Mouse (Mus musculus): Measurements from ENCODE around the gene Ceacam16. TPM values are rescaled to one million over a fixed set of nuclear protein-coding genes. Genes with fewer than 3 reads are reported as not detected.
A peak's percentile ranks its signal among the peaks of the same experiment; 100 is the strongest.

Gene Ceacam16
- total RNA-seq, 2 experiments from 2014 or later, result not detected

DNA sequence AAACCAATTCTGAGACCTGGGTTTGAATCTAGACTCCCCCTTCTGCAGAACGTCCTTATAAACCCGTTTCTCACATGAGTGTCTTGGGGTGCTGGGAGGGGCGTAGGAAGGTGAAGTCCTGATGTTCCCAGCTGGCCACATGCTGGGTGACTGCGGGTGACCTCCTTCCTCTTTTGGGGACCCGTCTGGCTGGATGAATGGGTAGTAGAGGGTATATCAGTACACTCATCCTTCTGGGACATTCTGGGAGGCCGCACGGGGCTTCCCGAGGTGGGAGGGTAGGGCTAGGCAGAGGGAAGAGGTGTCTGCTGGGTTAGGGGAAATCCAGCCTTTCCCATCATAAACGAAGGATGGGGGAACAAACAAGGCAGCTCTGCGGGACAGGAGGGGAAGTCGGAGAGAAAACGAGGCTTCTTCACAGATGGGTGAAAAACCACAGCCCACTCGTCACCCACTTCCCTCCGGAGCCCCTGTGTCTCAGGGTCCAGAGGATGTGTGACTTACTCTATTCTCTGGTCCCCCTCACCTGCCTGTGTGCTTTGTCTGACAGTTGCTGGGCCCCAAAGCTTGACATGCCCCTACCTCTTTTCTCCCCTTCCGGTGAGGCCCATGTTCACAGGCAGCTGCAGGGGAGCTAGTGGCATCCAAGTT lies 16.5 kb downstream of the Ceacam16 start:
- DNase-seq (ENCODE audit: low spot score in 2 of 2), result no peak

DNA sequence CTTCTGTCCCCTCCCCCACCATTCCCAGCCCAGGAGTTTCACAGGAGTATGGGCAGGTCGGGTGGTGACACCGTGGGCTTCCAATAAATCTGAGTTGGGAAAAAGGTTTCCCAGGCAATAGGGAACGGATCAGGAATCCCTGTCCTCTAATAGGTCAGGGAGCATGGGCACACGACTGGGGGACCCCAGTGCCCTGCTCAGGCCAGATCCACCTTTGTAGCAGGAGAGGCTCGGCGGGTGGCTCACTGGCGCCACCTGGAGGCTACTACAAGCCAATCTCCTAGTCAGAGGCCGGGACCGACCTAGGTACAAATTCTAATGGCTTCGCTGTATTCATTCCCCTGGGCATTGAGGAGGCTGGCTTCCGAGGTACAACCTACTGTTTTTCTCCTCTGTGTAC lies 17.5 kb downstream of the Ceacam16 start:
- DNase-seq (ENCODE audit: low spot score in 2 of 2), result peak; percentile 60 to 68

DNA sequence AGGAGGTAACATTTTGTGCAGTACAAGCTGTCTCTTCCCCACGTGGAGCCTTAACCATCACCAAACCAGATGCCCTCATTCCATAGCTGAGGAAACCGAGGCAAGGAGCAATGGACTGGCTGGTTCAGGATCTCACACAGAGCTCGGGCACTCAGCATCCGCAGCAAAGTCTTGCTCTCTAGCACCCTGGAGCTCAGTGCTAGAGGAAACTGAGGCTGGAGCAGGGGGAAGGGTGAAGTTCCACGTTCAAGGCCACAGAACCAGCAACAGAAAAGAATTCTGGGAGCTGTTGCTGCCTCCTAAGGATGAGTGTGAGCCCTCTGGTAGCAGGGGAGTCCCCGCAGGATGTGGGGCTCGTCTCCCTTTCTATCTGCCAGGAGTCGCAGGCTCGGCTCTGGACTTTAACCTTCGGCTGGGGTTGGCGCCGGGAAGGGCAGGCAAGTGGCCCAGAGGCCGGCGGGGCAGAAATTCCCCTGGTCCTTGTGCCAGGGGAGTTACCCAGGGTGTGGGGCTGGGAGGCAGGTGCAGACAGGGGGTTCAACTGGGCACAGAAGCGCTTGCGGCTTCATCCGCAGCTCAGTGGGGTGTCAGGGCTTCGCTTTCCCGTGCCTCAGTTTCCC lies 18.1 kb downstream of the Ceacam16 start:
- DNase-seq (ENCODE audit: low spot score in 2 of 2), result no peak

DNA sequence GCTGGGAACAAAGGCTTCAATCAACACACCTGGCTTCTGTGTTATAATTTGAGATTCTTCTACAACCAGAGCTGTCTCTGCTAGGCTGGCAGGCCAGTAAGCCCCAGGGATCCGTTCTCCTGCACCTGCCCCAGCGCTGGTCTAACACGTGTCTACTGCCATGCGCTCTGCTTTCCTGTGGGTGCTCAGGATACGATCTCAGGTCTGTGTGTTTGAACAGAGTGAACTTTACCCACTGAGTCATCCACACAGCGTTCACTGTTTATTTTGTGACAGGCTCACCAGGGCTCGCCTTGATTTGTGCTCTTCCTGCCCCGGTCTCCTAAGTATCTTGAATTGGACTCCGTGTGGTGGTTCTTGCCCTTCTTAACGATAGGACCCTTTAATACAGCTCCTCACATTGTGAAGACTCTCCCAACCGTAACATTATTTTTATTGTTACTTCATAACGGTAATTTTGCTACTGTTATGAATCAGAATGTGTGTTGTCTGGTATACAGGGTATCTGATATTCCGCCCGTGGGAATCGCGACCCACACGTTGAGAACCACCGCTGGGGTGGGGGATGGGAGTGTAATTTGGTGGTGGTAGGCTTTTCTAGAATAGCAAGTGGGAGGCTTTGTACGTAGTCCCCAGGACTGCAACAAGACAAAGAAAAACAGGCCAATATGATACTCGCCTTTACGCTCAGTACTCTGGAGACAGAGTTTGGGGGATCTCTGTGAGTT lies 19.2 kb downstream of the Ceacam16 start:
- no peak for DNase-seq (ENCODE audit: low spot score in 2 of 2)

DNA sequence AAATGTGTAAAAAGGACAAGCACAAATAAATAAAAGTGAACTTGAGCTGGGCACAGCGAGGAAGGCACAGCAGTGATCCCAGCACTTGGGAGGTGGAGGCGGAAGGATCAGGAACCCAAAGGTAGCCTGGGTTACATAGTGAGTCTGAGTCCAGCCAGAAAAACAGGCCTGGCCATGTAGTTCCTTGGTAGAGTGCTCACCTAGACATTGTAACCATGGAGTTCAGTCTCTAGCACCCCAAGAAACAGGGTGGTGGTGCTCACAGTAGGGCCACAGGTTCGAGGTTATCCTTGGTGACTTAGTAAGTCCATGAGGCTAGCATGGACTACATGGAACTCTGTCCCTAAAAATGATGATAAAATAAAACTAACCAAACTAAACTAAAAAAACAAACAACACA lies 20.2 kb downstream of the Ceacam16 start:
- no peak for DNase-seq (ENCODE audit: low spot score in 2 of 2)

DNA sequence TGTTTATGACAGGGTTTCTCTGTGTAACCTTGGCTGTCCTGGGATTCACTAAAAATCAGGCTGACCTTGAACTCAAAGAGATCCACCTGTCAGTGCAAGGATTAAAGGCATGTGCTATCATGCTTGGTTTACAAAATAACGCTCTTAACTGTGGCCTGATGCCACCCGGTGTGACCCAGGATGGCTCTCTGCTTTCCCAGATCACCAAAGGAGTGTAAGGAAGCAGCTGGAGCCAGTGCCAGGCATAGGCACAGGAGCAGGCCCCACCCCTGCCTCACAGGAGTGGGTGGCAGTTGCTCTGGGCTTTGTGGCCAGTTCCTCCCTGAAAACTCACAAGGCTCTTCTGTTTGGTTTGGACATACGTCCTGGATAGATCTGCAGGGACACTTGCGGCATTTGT lies 20.7 kb downstream of the Ceacam16 start:
- DNase-seq (ENCODE audit: low spot score in 2 of 2), result no peak

GRCm38 (mm10) chr7:19836843-19837242 lies 24.3 kb downstream of the Ceacam16 start:
- DNase-seq (ENCODE audit: low spot score in 2 of 2), result no peak

- no peak for DNase-seq (ENCODE audit: low spot score in 2 of 2)
Observed at GRCm38 (mm10) chr7:19834055-19834454, 27.0 kb downstream of the Ceacam16 start.

DNA sequence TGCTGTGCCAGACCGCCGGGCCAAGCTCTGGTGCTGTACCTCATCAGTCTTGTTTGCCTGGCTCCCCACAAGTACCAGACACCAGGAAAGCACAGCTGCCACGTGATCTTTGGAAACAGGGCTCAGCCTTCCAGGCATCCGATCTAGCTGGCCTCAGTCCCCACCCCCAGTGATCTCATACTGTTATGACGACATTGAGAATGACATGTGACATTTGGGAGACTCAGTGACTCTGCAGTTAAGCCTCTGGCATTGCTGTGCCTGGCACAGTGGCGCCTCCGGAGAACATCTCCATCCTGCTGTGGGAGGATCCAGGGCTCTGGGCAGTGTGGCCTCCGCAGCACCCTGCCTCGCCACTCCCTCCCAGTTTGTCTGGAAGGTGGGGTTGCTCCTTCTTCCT lies 29.3 kb downstream of the Ceacam16 start:
- no peak for DNase-seq (ENCODE audit: low spot score in 2 of 2)

DNA sequence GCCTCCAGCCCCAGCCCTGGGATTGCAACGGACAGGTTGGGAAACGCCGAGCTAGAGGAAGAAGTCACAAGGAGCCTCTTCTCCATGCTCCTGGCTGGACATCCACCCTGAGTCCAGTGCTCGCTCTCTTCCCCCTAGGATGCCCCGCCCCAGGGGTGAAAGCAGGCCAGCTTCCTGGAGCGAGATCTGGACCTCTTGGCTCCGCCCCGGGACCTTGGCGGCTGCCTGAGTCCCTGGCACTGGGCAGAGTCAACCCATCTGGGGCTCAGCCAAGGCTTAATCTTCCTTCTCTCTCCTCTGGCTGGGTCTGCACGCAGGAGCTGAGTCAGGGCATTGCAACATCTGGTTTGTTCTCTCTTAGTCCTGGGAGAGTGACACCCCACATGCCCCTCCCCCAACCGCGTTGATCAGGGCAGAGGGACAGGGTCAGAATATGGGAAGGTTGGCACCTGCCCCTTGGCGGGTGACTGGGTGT lies 30.4 kb downstream of the Ceacam16 start:
- DNase-seq (ENCODE audit: low spot score in 2 of 2), result no peak

DNA sequence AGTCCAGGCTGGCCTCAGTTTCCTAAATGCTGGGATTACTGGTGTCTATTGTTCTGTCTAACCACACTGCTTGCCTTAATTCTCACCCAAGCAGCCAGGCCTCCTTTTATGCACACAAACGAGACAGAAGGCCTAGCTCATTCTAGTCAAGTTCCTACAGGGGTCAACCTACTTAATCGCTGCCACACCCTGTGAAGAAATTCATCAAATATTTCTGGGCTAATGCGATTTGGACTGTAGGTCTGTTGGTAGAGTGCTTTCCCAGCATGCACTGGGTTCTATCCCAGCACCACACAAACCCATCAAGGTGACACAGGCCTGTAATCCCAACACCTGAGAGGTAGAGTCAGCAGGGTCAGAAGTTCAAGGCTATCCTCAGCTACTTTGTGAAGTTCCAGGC lies 31.4 kb downstream of the Ceacam16 start:
- DNase-seq (ENCODE audit: low spot score in 2 of 2), result no peak

DNA sequence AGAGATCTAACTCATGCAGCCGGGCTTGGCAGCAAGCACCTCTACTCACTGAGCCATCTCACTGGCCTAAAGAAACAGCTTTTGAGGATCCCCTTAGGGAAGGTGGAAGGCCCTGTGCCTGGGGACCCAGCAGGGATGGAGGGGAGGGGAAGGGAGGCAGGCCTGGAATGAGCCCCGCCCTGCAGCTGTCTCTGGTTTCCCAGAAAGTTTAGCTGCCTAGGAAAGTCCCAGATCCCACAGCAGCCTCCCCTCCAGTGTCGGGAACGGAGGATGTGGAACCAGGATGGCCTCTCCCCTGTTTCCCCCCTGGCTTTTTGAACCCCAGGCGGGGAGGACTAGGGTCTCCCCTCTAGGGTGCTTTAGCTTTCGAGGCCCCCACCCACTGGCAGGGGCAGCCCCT lies 34.3 kb downstream of the Ceacam16 start:
- no peak for DNase-seq (ENCODE audit: low spot score in 2 of 2)

DNA sequence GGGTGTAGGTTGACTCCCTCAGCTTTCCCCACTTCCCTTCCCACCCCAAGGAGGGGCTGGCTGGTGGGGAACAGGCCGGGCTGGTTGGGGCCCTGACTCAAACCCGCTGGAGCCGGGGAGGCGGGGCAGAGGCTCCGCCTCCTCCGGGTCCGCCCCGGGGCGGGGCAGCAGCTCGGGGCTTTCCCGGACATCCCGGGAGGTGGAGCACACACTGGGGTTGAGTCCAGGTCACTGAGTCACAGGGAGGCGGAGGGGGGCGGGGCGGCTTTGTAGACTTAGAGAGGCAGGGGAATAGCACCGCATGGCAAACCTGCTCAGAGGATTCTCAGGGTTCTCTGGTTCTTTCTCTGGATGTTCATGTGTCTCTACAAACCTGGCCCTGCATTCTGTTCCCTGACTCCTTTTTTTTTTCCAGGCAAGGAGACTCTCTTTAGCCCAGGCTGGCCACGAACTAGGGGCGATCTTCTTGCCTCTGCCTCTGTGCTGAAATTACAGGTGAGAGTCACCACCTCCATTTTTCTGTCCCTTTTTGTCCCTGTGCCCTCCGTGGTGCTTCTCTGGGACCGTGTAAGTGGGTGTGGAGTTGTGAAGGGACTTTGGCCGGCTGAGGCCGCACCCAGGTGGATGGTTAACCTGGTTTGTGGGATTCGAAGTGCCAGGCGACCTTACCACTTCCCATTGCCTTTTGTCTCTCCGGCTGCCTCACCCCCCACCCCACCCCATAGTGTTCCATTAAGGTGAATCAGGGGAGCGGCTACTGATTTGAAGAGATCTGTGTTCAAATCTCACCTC lies 36.7 kb downstream of the Ceacam16 start:
- DNase-seq (ENCODE audit: low spot score in 2 of 2), result peak in 1 of 2 experiments; percentile 20

DNA sequence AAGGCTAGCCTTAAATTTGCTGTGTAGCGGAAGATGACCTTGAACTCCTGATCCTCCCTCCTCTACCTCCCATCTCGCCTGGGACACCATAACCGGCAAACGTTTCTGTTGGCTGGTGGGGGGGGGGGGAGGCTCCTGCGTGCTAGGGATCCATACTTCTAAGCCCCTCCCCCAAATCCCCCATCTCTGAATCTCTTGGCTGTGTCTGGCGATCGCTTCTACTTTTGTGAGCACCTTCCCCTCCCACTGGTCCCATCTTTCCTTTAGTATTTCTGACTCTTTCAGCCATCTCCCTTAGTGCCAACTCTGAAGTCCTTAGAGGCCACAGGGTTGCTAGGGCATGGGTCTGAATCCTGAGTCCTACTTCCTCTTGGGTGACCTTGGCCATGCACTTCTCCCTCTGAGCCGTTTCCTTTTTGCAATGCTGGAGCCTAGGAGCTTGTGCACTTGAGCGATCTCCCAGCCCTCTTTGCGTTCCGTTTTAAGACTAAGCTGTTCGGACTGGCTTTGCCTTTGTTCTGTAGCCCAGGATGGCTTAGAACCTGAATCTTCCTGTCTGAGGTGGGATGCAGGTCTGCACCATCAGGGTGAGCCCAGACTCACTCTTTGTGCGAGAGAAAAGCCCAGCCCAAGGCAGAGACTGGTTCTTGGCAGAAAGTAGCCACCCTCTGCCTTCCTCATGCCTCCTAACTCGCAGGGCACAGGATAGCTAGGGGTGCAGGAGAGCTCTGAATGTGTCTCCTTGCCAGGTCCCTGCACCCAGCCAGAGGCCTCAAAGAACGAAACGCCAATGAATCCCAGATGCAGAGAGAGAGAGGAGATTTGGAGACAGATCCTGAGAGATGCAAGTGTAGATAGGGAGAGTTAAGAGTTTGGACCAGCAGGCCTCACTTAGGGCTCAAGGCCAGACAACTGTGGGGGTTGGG lies 37.6 kb downstream of the Ceacam16 start:
- no peak for DNase-seq (ENCODE audit: low spot score in 2 of 2)

GRCm38 (mm10) chr7:19822604-19823058 lies 38.5 kb downstream of the Ceacam16 start, which contains the start of gene Bcl3:
Gene Bcl3, minus strand, starts transcription at chr7:19822770.
- no peak for DNase-seq (ENCODE audit: low spot score in 2 of 2)

- no peak for DNase-seq (ENCODE audit: low spot score in 2 of 2)
Observed at GRCm38 (mm10) chr7:19822193-19822592, 38.9 kb downstream of the Ceacam16 start.

GRCm38 (mm10) chr7:19821633-19822032 lies 39.5 kb downstream of the Ceacam16 start:
- DNase-seq (ENCODE audit: low spot score in 2 of 2), result no peak

DNA sequence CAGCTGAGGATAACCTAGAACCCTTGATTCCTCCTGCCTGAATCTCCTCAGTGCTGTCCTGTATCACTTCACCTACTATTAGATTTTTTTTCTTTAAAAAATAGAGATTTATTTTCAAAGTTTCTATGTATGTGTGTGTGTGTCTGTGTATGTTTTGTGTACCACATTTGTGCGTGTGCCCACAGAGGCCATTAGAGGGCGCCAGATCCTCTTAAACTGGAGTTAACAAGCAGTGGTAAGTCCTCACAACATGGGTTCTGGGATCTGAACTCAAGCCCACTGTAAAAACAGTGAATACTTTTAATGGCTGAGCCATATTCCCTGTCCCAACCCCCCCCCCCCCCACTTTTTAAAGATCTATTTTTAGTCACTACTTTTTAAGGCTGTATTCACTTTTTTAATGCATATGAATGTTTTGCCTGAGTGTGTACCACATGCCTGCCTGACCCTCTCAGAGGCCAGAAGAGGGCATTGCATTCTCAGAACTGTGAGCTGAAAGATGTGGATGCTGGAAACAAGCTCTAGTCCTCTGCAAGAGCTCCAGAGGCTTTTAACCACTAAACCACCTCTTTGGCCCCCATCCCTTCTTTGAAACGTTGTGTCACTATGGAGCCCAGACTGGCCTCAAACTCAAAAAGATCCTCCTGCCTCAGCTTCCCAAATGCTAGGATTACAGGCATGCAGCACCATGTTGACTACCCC lies 40.6 kb downstream of the Ceacam16 start:
- no peak for DNase-seq (ENCODE audit: low spot score in 2 of 2)

DNA sequence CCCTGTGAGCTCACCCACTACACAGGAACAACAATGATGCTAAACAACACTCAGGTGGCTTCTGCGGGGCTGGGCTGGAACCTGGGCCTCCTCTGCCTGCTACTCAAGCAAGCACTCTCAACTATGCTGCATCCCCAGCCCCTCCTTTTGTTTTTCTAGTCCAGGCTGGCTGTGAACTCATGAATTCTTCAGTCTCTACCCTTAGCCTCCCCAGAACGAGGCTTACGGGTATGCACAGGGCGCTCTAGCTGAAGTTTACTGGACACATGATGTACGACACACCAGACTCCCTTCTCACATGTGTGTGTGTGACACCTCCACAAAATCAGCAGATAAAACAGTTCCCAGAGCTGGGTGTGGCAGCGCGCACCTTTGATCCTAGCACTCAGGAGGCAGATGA lies 42.2 kb downstream of the Ceacam16 start:
- DNase-seq (ENCODE audit: low spot score in 2 of 2), result no peak

DNA sequence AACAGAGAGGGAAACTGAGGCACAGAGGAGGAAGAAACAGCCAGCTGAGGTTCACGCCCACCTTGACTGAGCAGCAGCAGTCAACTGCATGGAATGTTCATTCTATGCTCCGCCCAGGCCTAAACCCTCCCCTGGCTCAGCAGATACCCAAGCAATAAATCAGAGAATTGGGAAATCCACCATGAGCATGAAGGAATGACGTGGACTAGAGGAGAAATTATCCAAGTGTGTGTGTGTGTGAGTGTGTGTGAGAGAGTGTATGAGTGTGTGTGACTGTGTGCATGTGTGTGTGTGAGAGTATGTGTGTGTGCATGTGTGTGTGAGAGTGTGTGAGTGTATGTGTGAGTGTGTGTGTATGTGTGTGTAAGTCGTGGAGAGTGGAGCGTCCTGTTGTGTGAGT lies 42.7 kb downstream of the Ceacam16 start:
- no peak for DNase-seq (ENCODE audit: low spot score in 2 of 2)
